Mouse (Mus musculus): ENCODE data around the gene Mbnl2. TPM values are rescaled to one million over a fixed set of nuclear protein-coding genes. Genes with fewer than 3 reads are reported as not detected.

Gene Mbnl2
- total and polyA plus RNA-seq, 3 experiments = 23.8 to 28.9 (median 23.9) TPM

DNA sequence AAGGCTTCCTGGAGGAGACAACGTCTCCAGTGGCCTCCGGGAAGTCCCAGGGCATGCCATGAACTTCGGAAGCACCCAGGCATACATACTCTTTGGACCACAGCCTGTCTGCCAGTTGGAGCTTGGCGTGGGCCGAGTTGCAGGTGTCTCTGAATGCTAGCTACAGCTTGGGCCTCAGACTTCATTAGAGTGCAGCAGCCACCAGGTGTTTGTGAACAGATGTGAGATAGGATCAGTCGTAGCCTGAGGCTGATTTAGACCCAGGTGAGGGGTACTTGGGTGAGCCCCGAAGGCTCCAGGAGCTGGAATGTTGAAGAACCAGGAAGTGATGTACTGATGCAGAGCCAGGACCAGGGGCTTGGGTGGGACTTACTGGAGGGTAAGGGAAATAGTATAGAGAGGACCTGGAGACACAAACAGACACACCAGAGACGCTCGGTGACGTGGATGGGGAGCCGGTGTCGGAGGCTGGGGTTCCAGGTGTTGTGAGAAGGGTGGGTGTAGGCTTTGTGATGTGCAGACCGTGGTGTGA lies 15.8 kb downstream of the Mbnl2 start:
- H3K4me2 ChIP-seq (ENCODE audit: insufficient read depth, low read depth, poor library complexity, severe bottlenecking) = no peak overlapping the region
- in situ Hi-C loops (cut with MboI; ENCODE audit: low pct_ligation_motif_present, low pct_unique_long_range_greater_than_20kb, low sequenced_read_pairs) = loop anchor here (25.0 kb wide), 1 partner anchor 1604 kb away; no protein-coding TSS in a partner anchor

DNA sequence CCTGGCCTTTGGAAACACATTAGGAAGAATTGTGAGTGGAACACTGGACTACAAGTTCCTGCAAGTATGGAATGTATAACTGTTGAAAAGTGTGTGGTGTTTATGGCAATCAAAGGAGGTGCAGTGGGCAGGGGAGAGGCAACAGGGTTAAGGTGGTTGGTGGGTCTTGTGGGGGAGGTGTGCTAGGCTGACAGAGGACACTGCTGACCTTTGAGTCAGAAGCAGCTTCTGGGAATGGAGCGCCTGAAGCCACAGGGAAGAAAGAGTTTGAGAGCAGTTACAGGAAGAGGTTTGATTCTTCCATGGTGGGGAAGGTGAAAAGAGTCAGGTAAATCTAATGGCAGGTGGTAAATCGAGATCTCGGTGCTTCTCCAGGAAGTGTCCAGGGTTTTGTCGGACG lies 16.7 kb downstream of the Mbnl2 start:
- DNase-seq (ENCODE audit: extremely low read depth) = no peak
- no peak overlapping the region for H3K9ac ChIP-seq (ENCODE audit: insufficient read depth, low read depth)
- TF ChIP-seq POLR2A (IDR thresholded peaks at IDR 0.05; ENCODE audit: low read depth, low read length) (no peak), PAX5 (IDR thresholded peaks at IDR 0.05; ENCODE audit: low read length) (no peak), CHD2 (IDR thresholded peaks at IDR 0.05; ENCODE audit: low read length) (no peak), TBP (conservative IDR thresholded peaks at IDR 0.05; ENCODE audit: low read depth, low read length) (no peak), SMC3 (IDR thresholded peaks at IDR 0.05; ENCODE audit: low read depth, low read length) (no peak), CHD1 (IDR thresholded peaks at IDR 0.05; ENCODE audit: low read depth, low read length) (no peak), ETS1 (conservative IDR thresholded peaks at IDR 0.05; ENCODE audit: low read depth, low read length) (no peak), ZKSCAN1 (IDR thresholded peaks at IDR 0.05; ENCODE audit: borderline replicate concordance, low read depth, low read length) (no peak), NRF1 (IDR thresholded peaks at IDR 0.05; ENCODE audit: low read depth, low read length) (no peak), IRF4 (IDR thresholded peaks at IDR 0.05; ENCODE audit: low read depth, low read length) (no peak), MXI1 (IDR thresholded peaks at IDR 0.05; ENCODE audit: low read depth, low read length) (no peak), RAD21 (IDR thresholded peaks at IDR 0.05; ENCODE audit: low read depth, low read length) (no peak), MYC (IDR thresholded peaks at IDR 0.05; ENCODE audit: low read depth, low read length) (no peak), MAFK (IDR thresholded peaks at IDR 0.05; ENCODE audit: insufficient replicate concordance, low read length) (no peak), USF1 (IDR thresholded peaks at IDR 0.05; ENCODE audit: low read depth, low read length) (no peak), USF2 (conservative IDR thresholded peaks at IDR 0.05; ENCODE audit: low read depth, low read length) (no peak), MAX (IDR thresholded peaks at IDR 0.05; ENCODE audit: low read length) (no peak), E2F4 (IDR thresholded peaks at IDR 0.05; ENCODE audit: insufficient replicate concordance, low read depth, low read length) (no peak), POLR2AphosphoS2 (IDR thresholded peaks at IDR 0.05; ENCODE audit: low read depth, low read length) (no peak), NELFE (IDR thresholded peaks at IDR 0.05; ENCODE audit: low read depth, low read length) (no peak)
- in situ Hi-C loops (cut with MboI; ENCODE audit: low pct_ligation_motif_present, low pct_unique_long_range_greater_than_20kb, low sequenced_read_pairs) (loop anchor here (25.0 kb wide), 1 partner anchor 1605 kb away; no protein-coding TSS in a partner anchor), dilution Hi-C loops (cut with MboI; ENCODE audit: extremely low pct_ligation_motif_present, extremely low pct_unique_long_range_greater_than_20kb, low sequenced_read_pairs) (no loop called here)
- H3K4me2 ChIP-seq (ENCODE audit: insufficient read depth, low read depth, poor library complexity, severe bottlenecking) = no peak overlapping the region
- H3K4me1 ChIP-seq (ENCODE audit: control insufficient read depth in 1 of 2, insufficient read depth in 2 of 2) = peaks cover 27 to 75% of the 10 kb centered on the region in 2 experiments
- no peak overlapping the region for H3K27ac ChIP-seq (ENCODE audit: insufficient read depth, low read depth)
- peaks cover 44% of the 10 kb centered on the region for H3K79me2 ChIP-seq (replicated peaks; ENCODE audit: control insufficient read depth, extremely low read depth, insufficient read depth, poor library complexity, severe bottlenecking)
- peaks cover 19 to 60% of the 10 kb centered on the region in 2 experiments for H3K36me3 ChIP-seq (replicated peaks in 1 of 2; ENCODE audit: control insufficient read depth in 1 of 2, insufficient read depth in 1 of 2, low read length in 1 of 2)
- no peaks in the 10 kb centered on the region for H3K27me3 ChIP-seq (replicated peaks)
- no peaks in the 10 kb centered on the region for H3K9me3 ChIP-seq (replicated peaks; ENCODE audit: low read length)
- H3K4me3 ChIP-seq (replicated peaks in 1 of 3; ENCODE audit: low read depth in 2 of 3, low read length in 2 of 3, poor library complexity in 1 of 3) = no peak overlapping the region

More for the DNA sequence above, 15.8 kb downstream of the Mbnl2 start:
- Histone ChIP-seq H3K36me3 (replicated peaks in 1 of 2; ENCODE audit: control insufficient read depth in 1 of 2, insufficient read depth in 1 of 2, low read length in 1 of 2) (peaks cover 22 to 64% of the 10 kb centered on the region in 2 experiments), H3K4me3 (replicated peaks in 1 of 3; ENCODE audit: low read depth in 2 of 3, low read length in 2 of 3, poor library complexity in 1 of 3) (no peak overlapping the region), H3K79me2 (replicated peaks; ENCODE audit: control insufficient read depth, extremely low read depth, insufficient read depth, poor library complexity, severe bottlenecking) (peaks cover 37% of the 10 kb centered on the region), H3K27ac (ENCODE audit: insufficient read depth, low read depth) (no peak overlapping the region), H3K4me1 (ENCODE audit: control insufficient read depth in 1 of 2, insufficient read depth in 2 of 2) (peaks cover 26 to 70% of the 10 kb centered on the region in 2 experiments), H3K9ac (ENCODE audit: insufficient read depth, low read depth) (no peak overlapping the region), H3K9me3 (replicated peaks; ENCODE audit: low read length) (no peaks in the 10 kb centered on the region), H3K27me3 (replicated peaks) (no peaks in the 10 kb centered on the region)
- DNase-seq (ENCODE audit: extremely low read depth) = no peak
- dilution Hi-C loops (cut with MboI; ENCODE audit: extremely low pct_ligation_motif_present, extremely low pct_unique_long_range_greater_than_20kb, low sequenced_read_pairs) = no loop called here
- TF ChIP-seq TCF12 (IDR thresholded peaks at IDR 0.05; ENCODE audit: low read depth, low read length) = 0 out of 2 replicates have a peak, but pooled peaks have one; percentile 28
- no peak for TF ChIP-seq POLR2AphosphoS2 (IDR thresholded peaks at IDR 0.05; ENCODE audit: low read depth, low read length)
- TF ChIP-seq NELFE (IDR thresholded peaks at IDR 0.05; ENCODE audit: low read depth, low read length) = no peak
- no peak for TF ChIP-seq ETS1 (conservative IDR thresholded peaks at IDR 0.05; ENCODE audit: low read depth, low read length)
- no peak for TF ChIP-seq ZNF384 (IDR thresholded peaks at IDR 0.05; ENCODE audit: low read depth, low read length)
- TF ChIP-seq POLR2A (IDR thresholded peaks at IDR 0.05; ENCODE audit: low read depth, low read length) = no peak

All from CH12.LX (cell line).